Mouse (Mus musculus): ENCODE data around the gene Pdlim4. TPM values are rescaled to one million over a fixed set of nuclear protein-coding genes. Genes with fewer than 3 reads are reported as not detected.

Gene Pdlim4
- 89.8 and 106 TPM in 2 replicates for polyA plus RNA-seq (2012; rRNA removed)

DNA sequence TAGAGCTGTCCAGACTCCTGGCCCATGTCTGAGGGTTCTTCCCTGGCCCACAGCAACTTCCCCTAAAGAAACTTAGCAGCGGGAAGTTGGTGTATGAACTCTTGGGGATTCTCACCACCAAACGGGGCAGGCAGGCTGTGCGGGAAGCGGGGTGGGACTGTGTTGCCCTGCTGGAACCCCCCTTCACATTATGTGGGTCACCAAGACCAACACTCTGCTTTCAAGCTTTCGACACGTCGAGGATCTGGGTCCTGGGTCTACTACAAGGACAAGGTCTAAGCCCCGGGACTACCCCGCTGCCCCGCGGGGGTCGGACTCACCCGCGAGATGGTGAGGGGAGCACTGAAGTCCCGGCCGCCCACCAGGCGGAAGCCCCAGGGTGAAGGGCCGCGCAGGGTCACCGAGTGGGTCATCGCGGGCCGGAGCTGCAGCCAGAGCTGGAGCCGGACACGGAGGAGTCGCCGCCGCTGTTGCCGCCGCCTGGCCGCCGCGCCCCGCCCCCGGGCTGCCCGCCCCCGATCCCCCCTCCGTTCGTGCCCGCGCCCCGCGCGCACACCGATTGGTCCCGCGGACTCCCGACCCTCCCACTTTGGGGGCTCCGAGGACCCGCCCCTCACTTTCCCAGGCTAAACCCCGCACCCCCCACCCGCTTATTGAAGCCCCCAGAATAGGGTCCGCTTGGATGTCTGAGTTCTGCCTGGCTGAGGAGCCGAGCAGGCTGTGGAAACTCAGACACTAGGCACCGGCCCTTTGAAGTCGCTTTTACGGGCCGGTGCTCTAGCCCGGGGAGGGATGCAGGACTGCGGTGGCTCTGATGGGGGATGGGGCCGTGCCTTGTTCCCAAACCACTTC lies at the start of gene Pdlim4:
Pdlim4 (minus strand) TSS at position 495 of the 852 bp plus-strand sequence.
- no peak for DNase-seq (ENCODE audit: low read depth)

DNA sequence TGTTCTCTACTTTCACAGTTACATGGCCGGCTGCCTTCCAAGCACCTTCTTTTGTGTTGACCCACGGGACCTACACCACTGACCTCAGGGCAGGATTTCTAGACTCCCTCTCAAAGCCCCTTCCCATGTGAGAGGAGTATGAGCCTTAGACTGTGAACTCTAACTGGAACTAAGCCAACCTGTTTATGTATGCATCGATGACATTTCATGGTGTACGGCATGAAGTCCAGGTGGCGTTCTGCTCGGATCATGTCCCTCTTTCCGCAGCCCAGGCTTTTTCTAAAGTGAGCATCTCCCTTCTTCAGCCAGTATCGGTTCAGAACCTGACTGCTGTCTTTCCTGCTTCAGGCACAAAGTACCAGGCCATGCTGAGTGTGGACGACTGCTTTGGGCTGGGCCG lies 48.3 kb upstream of the Pdlim4 start:
- DNase-seq (ENCODE audit: low read depth) = no peak

DNA sequence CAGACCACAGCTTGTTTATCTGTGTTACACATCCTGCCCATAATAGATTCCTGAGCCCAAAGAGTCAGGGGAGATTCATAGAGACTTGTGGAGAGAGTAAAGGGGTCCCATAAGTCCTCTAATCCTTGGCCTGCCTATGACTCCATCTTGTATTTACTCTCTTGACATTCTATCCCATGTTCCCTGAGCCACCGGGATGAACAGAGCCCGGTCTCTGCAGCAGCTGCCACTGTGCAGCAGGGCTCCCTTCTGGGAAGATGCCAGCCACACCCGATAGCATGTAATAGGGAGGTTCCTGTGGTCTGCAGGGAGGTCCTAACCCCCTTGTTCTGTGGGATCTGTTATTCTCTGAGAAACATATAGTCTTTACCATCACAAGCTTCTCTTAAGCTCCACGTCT lies 47.6 kb upstream of the Pdlim4 start:
- no peak for DNase-seq (ENCODE audit: low read depth)

DNA sequence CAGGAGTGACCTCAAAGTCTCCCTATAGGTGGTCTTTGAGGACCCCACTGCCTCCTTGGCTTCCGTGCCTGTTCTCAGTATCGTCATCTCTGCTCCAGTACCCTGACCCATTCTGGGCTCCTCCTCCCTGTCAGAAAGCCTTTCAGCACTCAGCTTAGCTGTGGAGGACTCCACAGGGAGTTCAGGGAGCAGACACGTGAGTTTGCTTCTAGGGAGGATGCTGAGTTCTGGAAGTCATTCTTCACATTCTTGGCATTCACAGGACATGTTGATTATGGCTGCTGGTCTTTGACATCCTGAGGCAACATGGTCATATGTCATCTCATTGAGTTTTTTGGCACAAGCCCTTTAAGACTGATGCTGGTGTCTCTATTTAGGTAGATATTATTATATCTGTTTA lies 47.1 kb upstream of the Pdlim4 start:
- DNase-seq (ENCODE audit: low read depth) = no peak

DNA sequence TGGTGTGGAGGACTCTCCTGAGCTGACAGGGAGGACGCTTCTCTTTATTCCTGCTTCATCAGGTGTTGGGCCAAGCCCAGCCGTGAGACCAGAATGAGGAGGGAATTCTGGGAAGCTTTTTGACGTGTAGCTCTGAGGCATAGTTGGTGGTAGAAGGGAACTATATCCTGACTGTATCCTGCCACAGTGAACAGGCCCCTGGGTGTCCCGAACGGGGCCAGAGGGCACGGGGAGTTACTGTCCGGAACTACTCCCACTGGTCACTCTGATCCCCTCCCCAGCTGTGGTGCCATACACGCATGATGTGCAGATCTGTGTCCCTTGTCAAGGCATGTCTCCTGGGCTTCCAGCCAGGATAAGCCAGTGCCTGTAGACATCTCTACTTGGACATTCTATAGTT lies 46.5 kb upstream of the Pdlim4 start:
- no peak for DNase-seq (ENCODE audit: low read depth)

DNA sequence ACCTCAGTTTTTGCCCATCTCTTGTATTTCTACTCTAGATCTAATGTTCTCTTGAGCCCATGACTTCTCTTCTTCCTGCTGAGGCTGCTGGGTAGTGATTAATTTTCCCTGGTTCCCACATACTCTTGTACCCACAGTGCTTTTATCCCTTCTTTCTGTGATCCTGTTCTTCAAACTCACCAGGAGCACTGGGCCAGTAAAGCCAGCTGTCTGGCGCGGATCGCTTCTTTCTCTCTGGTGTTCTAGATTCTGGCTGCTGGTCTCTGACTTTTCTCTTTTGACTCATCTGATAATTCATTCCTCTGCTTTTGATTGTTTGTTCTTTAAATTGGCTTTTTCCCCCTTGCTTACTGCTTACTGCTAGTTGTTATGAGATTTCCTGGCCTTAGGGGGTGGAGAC lies 45.9 kb upstream of the Pdlim4 start:
- DNase-seq (ENCODE audit: low read depth) = no peak

DNA sequence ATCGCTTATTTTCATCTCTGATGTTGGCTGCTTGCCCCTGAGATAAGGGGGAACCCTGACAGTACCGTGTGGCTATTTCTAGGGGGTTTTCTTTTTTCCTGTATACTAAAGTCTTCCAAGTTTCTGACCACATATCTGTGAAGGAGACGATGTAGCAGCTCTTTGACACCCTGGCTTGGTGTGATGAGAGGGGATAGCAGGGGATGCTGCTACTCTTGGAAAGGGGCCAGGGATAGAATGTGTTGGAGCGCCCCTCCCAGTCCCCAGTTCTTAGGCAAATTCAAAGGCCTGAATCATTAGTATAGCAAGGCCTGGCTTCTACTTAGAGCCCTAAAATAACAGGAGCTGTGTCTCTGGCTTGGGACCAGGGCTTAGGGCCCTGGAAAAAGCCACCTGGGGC lies 44.5 kb upstream of the Pdlim4 start:
- no peak for DNase-seq (ENCODE audit: low read depth)

DNA sequence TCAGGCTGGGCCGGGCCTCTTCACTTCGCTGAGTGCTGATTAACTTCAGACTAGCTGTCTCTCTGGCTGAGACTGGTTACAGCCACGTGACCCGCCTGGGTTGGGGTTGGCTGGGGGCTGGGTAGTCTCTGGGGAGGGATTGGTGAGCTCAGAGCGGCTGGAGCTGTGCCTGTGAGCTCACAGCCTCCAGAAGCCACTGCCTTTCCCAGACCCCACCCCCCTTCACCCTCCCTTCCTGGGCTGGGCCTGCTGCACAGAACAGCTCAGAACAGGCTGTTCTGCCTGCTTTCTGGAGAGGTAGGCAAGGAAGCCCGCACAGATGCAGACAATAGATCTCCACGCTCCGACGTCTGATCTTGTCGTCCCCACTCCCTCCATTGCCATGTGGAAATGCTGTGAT lies 44.1 kb upstream of the Pdlim4 start:
- DNase-seq (ENCODE audit: low read depth) = no peak

DNA sequence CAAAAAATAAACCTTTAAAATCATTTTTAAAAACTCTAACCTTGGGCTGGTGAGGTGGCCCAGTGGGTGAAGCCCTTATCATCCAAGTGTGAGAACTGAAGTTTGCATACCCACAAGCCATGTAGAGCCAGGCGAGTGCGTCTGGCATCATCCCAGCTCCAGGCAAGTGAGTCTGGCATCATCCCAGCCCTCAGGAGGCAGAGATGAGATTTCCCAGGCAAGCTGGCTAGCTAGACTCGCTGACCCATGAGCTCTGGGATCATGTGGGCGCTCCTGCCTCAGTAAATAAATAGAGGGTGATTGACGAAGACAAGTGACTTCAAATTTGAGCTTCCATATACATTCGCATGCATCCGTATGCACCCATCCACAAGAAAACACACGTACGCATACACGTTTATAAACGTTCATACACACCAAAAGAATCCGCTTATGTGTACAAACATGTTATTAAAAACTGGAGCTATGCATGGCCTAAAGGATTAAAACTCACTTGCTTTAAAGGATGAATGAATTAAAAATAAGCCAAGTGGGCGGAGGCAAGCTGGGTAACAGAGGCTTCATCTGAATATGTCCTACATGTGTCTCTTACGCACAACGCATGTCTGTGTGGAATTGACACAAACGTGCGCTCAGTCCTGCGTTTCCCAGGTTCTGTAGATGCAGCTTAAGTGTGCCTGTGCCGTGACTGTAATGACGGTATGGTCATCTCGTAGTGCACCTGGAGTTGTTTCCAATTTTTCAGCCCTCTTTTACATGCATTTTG lies 43.3 kb upstream of the Pdlim4 start:
- DNase-seq (ENCODE audit: low read depth) = no peak

DNA sequence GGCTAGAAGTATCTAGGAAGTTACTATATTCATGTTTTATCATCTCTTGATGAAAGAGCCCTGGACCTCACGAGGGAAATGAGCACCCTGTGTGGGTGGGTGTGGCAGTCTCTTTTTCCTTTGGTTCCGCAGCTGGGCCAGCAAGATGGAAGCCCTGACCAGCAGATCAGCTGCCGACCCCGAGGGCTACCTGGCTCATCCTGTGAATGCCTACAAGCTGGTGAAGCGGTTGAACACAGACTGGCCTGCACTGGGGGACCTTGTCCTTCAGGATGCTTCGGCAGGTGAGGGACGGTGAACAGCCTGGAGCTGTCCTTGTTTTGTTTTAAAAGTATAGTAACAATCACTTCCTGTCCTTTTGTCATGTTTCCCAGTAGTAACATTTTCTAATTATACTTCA lies 42.5 kb upstream of the Pdlim4 start:
- DNase-seq (ENCODE audit: low read depth) = no peak

DNA sequence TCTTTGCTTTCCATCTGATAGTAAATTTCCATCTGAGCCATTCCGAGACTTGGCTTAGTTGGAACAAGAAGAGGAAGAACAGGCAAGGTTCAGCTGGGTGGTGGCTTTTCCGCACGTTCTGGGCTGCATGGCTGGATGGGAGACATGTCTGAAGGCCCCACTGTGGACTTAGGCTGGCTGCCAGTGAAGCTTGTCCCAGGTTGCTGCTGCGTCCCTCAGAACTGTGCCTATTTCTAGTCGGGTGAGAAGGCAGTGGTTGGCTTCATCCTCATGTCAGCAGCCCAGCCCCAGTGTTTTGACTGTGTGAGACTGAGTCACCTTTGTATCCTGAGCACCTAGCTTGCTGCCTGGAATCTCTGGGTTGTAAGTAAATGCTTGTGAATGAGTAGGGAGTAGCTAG lies 40.1 kb upstream of the Pdlim4 start:
- DNase-seq (ENCODE audit: low read depth) = no peak

DNA sequence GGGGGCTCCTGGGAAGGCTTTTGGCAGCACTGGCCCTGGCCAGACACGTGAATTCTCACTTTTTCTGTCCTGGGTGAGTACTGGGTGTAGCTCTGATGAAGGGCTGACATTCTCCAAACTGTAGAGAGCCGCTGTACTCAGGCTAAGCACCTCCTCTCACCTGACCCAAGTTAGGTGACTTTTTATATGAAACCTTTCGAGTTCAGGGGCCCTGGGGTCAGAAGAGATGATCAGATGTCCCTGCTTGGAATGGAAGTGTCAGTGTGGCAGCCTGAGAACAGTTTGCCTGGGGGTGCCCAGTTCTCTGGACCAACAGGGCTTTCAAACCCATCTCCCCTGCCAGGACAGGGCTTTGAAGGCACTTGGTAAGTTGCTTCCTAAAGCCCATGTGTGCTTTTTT lies 39.3 kb upstream of the Pdlim4 start:
- DNase-seq (ENCODE audit: low read depth) = no peak

DNA sequence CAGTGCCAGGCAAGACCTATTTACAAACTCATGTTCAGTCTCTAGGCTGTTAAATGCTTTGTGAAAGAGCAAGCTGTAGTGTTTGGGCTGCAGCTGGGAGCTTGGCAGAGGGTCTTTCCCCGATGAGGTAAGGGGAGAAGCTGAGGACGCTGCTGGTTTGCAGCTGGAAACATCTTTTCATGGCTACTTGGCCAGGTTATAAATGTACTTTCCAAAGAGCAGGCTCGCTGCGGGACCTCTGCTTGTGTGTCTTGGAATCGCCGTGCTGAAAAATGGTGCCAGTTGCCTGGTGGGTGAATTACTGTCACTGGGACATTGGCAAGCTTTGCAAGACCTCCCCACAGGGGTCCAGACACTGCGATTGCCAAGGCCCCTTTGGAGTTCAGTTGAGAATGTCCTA lies 38.4 kb upstream of the Pdlim4 start:
- DNase-seq (ENCODE audit: low read depth) = no peak

DNA sequence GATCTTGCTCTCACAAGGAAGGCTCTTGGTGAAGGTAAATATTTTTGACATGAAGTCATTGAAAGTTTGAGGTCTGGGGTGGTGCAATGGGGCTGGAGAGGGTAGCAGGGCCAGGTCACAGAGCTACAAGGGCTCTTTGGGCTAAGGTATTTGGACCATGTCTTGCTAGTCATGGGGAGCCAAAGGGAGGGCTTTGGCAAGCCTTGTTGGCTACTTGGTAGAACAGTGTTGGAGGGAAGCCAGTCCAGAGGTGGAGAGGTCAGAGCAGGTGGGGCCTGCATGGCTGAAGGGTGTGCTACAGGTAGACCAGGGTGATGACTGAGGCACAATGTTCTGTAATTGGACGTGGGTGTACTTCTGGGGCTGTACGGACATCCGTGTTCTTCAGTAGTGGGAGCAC lies 37.9 kb upstream of the Pdlim4 start:
- DNase-seq (ENCODE audit: low read depth) = no peak

DNA sequence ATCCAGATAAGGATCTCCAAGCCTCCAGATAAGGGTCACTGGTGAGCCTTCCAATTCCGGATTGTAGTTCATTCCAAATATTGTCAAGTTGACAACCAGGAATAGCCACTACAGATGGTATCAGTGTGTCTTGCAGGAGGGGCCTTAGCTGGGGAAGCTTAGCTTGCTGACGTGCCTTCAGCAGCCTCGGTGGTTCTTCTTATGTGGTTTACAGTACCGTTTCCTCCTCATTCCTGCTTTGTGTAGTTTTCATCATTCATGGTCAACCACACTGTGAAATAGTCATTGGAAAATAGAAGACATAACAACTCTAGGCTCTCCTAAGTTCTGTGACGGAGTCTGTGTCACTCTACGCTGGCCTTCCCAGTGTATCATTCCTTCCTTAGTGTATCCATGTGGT lies 36.2 kb upstream of the Pdlim4 start:
- DNase-seq (ENCODE audit: low read depth) = no peak

DNA sequence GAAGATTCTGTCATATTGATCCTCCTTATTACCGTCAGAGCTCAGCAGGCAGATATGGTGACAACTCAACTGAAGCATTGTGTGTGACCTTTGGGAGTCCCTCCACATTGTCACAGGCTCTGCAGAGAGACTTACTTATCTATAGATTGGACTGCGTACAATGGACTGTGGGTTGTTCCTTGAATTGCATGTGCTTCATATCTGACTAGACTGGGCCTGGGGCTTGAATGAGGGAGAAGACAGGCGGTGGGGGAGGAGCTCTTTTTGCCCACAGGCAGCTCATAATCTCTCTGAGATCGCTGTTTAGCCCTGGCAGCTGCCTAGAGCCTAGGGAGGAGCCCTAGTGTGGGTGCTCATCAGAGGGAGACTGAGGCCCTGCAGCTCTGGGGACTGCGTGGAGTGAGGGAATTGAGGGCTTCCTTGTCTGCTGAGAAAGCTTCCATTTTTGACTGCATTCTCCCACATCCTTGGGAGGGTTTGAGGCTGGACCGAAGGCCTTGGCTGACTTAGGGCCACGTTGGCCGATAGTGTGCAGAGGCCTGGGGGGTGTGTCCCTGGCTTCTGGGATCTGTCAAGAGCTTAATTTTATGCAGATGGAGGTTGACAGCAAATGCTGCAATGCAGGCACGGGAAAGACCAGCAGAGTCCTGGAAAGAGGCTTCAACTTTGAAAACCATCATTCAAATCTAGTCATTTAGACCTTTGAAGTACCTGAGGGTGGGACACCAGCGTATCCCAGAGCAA lies 34.1 kb upstream of the Pdlim4 start:
- no peak for DNase-seq (ENCODE audit: low read depth)

DNA sequence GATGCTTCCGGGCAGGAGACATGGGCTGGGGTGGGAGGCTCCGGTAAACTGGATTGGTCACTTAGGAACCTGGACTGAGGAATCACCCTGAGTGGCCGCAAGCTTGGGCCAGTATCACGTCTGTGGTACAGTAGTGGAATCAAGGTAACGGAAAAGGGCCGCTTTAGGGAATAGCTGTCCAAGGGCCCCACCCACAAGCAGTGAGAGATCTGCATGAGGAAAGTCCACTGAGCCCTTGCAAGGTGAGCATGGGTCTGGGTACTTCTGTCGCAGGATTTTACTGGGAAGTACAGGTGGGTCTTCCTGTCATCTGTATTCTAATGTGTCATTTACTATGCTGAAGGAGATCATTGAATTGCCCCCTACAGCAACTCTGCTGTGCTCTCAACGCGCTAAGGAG lies 32.9 kb upstream of the Pdlim4 start:
- DNase-seq (ENCODE audit: low read depth) = no peak

DNA sequence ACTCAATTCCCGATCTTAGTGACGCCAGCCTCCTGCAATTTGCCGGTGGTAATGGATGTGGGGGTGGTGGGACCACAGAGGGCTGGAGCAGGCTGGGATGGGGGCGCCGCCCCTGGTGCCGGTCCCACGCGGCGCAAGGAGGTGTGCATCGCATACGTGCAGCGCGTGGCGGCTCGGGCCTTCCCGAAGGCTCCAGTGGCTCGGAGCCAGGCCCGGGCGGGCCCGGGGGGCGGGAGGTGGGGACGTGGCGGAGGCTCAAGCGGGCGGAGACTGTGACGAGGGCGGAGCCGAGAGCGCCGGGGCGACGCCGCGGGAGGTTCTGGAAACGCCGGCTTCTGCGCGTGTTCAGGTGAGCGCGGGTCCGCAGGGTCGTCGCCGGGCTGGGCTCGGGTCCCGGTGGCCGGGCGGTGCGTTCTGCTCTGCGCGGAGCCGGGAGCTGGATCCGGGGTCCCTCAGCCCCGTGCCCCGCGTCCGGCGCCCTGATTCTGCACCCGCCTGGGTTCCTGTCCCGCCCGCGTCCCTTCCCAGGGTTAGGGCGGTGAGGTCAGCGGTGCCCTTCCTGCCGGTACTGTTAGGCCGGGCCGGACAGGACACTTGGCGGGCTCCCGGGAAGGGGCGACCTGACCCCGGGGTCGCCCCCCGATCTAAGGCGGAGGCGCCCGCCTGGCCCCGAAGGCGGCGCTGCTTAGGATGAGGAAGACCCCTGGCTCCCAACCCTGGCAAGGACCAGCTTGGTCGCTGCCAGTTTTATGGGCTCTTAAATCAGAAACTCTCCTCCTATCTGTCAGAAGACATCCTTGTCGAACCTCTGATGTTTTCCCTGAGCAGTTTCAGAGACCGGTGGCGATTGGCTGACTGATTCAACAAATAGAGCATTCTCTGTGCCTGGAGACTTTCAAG lies 32.1 kb upstream of the Pdlim4 start:
- no peak for DNase-seq (ENCODE audit: low read depth)

DNA sequence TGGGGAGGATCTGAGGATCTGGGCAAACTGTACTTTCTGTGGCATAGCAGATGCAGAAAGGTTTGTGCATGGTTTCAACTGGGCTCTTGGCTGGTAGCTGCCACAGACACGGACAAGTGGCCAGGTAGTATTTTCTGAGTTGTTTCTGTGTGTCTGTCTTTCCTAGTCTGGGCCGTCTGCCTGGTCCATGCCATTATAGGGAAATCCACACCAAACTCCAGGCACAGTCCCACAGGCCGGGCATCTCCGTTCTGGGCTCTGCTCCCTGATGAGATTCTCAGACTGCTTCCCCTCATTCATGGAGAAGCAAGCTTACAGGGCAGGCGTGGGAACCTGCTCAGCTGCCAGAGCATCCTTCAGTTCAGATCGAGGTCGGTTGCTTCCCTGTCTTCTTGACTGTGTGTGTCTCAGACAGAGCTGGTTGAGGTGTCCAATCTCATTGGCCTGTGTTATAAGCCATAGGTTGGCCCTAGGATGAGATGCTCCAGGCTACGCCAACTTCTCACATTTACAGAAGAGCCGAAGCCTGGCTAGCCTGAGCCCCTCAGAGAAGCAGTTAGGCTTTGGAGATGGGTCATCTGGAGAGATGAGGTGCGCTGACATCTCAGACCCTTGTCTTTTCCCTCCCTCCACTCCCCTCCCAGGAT lies 31.4 kb upstream of the Pdlim4 start, which contains the start of gene P4ha2:
P4ha2 (plus strand) TSS at position 51 of the 647 bp plus-strand sequence.
- DNase-seq (ENCODE audit: low read depth) = no peak

DNA sequence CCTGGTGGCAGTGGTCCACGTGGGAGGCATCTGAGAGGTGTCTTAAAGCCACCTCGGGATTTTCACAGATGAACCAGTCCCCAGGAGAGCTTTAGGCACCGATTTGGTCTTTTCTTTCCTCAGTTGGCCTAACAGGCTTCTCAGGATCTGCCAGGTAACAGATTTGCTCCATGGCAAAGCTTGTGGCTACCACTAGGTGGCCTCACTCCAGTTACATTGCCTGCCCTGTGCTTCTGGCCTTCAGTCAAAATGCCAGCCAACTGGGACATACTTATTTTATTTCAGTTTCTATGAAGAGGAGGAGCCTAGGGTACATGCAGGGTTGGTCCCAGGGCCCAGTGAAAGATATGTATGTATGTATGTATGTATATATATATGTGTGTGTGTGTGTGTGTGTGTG lies 24.2 kb upstream of the Pdlim4 start:
- DNase-seq (ENCODE audit: low read depth) = no peak

DNA sequence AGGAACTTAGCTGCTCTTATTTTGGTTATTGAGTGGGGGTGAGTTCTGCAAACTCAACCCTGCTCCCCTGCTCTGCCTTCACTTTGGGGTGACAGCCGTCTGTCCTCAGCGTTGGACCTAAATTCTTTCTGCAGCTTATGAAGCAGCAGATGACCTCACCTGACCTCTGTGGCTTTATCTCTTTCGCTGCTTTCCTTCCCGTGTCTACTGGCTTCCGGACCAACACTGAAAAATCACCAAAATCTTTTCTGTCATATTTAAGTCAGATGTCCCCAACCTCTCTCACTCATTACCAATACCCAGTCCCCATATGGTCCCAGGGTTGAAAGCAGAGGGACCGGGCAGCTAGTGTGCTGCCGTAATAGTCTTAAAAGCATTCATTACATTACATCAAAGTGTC lies 23.4 kb upstream of the Pdlim4 start:
- no peak for DNase-seq (ENCODE audit: low read depth)

Data from gonadal fat pad, adult 2 months (tissue).